Mouse (Mus musculus) bone marrow, adult 2 months (tissue): ENCODE data around the gene Reep6. TPM values are rescaled to one million over a fixed set of nuclear protein-coding genes. Genes with fewer than 3 reads are reported as not detected.

ENCODE experiments used
- H3K27ac ChIP-seq: fragments of 200-500 bp; 2 replicates; pipeline ENCODE4 v1.5.1; 2012; ENCODE audit warnings: low read depth, mild to moderate bottlenecking, control low read depth, inconsistent platforms, low read length; ENCODE audit not compliant: control insufficient read depth, poor library complexity, insufficient read depth
- H3K4me1 ChIP-seq: fragments of 200-500 bp; 2 replicates; pipeline ENCODE4 v1.6.1; 2011; ENCODE audit warnings: low read length; ENCODE audit not compliant: control insufficient read depth, insufficient read depth
- H3K4me3 ChIP-seq: fragments of 200-500 bp; replicated peaks from 2 replicates; pipeline ENCODE3; 2011; ENCODE audit warnings: mild to moderate bottlenecking, low read depth, low read length, control low read depth; ENCODE audit not compliant: control insufficient read depth
- CTCF ChIP-seq: fragments of 200-500 bp; IDR thresholded peaks from 2 replicates; pipeline ENCODE4 v1.5.1; 2011; ENCODE audit warnings: low read length, control low read depth; ENCODE audit not compliant: control insufficient read depth, insufficient read depth
- POLR2A ChIP-seq: fragments of 200-500 bp; IDR thresholded peaks from 2 replicates; pipeline ENCODE4 v1.6.1; 2011; ENCODE audit warnings: low read depth, mild to moderate bottlenecking, control low read depth, low read length, borderline replicate concordance; ENCODE audit not compliant: control insufficient read depth
- WGBS: fragments of 180-500 bp; shearing (Covaris S2); methylation state at CpG from one replicate; pipeline ENCODE4 v1.1.7; 2018; 5-methylcytosine and 5-hydroxymethylcytosine counted together
- polyA plus RNA-seq: library from polyadenylated mRNA; stranded (reverse); fragments of >200 nt; gene quantifications from 2 replicates; pipeline ENCODE4 v1.2.4, GENCODE M21; 2011; ENCODE audit warnings: low replicate concordance; ENCODE audit not compliant: missing spikeins, insufficient read depth, insufficient read length

Reep6 gene
- polyA plus RNA-seq, 1 experiment, result 6.5 TPM

DNA sequence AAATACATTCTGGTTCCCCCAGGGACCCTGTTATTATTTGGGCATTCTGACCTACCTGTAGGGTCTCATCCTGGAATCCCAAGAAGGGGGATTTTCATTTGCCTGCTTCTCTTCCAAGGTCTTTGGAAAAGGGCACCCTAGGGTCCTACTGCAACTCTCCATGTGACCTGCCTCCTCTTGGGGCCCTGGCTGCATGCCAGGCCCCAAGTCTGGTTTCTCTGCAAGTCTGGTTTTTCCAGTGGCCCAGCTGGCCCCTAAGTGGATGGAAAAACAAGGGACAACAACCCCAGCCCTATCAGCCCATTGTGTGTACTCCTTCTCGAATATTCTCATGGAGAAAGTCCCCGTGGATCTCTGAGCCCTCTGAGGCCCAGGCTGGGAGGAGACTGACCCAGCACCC lies 1.1 kb downstream of the Reep6 start:
- no peaks in the 10 kb centered on the region; the same call in none of the 2 replicates for H3K4me1 ChIP-seq
- H3K4me3 ChIP-seq, result no peak overlapping the region
- TF ChIP-seq CTCF (no peak), POLR2A (no peak)
- H3K27ac ChIP-seq, result 0 out of 2 replicates have a peak overlapping the region, but pooled peaks have one; percentile 4
- 76% methylated on average over 2 of the region's 2 CpGs for WGBS

DNA sequence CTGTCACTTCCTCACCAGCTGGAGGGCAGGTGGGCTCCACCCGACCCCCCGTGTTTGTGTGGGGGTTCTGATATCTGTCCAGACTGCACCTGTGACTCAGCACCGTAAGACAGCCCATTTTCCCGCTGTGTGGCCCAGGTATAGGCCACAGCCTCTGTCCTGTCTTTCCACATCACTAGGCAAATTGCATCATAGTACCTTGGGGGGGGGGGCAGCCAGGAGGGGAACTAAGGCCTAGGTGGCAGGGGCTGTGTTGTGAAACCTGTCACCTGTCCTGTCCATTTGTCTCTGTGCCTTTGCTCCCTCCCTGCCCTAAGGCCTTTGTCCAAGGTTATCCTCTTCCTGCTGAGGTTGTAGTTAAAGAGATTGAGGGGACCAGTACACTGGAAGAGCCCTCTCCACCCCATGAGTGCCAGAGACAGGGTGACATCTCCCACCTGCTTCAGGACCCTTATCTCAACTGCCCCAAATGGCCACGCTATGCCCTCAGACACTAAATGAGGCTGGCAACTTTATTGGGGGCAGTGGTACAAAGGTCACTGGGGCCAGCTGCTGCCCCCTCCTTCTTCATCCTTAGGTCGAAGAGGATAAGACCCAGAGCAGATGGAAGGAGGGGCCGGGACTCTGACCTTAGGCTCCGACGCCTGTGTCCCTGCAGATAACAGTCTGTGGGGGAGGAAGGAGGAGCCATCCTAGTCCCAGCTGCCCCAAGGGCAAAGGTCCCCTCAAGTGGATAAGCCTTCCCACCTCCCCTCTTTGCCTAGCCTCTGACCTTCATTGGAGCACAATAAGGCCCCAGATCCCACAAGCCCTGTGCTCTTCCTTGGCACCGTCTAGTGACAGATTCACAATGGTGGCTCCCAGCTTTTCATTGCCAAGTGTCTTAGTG lies 2.1 kb downstream of the Reep6 start:
- Histone ChIP-seq H3K27ac (peak overlapping the region; percentile 67), H3K4me3 (no peak overlapping the region), H3K4me1 (no peaks in the 10 kb centered on the region; the same call in none of the 2 replicates)
- TF ChIP-seq POLR2A (no peak), CTCF (no peak)
- 49% methylated on average over 10 of the region's 10 CpGs for WGBS

DNA sequence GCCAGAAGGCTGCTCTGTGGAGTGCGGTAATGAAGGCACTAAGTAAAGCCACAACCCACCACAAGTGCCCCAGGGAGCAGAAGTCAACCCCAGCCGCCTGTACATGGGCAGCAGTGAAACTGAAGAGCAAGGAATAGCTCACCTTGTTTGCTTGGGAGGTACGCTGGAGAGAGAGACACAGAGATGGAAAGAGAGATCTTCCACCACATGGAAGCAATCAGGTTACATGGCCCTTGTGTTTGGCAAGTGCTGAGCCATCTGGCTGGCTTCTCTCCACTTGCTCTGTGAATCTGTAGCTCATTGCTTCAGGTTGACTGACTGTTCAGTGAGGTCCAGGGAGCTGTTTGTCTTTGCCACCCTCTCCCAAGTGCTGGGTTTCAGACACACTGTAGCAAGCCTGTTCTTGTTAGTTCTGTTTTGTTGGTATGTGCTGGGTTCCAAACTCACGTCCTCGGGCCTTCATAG lies 2.8 kb downstream of the Reep6 start:
- peak overlapping the region; percentile 49 for H3K27ac ChIP-seq
- no peaks in the 10 kb centered on the region; the same call in none of the 2 replicates for H3K4me1 ChIP-seq
- TF ChIP-seq CTCF, result no peak
- no peak overlapping the region for H3K4me3 ChIP-seq
- 73% methylated on average over 5 of the region's 5 CpGs for WGBS

DNA sequence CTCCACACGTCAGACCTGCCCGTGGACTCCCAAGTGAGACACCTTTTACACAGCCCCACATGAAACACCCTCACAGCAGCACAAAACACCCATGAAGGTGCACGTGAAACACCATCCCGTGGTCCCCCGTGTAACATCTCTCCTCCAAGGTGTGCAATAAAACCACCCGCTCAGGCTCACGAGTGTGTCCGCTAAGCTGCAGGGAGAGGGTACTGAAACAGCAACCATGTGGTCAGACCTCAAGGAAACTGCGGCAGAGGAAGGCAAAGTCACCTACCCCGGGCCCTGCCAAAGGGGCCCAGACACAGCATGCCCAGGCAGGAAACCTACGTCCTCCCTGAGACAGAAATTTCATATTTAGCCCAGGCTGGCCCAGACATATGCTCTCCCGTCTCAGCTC lies 6.5 kb downstream of the Reep6 start:
- Histone ChIP-seq H3K4me1 (peaks cover 3% of the 10 kb centered on the region), H3K4me3 (no peak overlapping the region), H3K27ac (no peak overlapping the region)
- WGBS, result 59% methylated on average over 12 of the region's 12 CpGs
- TF ChIP-seq CTCF (no peak), POLR2A (no peak)

DNA sequence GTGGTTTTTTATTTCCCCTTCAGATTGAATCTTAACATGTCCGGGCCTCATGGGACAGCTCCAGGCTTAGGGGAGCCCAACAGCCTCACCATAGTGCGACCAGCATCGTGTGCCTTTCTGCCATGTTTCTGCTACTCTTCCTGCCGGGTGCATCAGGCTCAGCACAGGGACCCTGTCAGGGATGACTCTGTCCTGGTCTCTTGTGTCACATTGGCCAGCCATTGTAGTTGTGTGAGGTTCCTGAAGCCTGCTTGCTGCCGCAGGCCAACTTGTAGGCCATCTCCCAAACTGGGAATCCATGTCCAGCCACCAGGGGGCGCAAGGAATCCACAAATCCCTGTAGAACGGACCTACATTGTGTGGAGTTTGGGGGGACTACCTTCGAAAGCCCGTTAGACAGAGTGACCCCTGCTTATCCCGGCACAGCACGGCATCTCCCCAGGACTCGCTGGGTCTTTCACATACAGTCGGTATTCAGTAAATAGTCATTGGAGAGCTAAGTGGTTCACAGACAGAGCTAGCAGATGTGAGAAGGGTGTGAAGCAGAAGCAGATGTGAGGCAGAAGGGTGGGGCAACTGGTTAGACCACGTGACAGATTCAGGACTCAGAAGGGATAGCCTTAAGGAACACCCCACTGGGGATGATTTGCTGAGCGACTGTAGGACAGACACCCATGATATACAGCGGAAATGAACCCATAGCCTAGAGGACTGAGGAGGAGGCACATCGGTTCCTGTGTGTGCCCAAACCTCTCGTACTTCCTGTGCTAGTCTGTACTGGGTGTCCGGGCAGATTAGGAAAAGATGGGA lies 10.4 kb downstream of the Reep6 start:
- Histone ChIP-seq H3K4me3 (no peak overlapping the region), H3K4me1 (peaks cover 6% of the 10 kb centered on the region; the same call in 1 of the 2 replicates)
- WGBS, result 15% methylated on average over 19 of the region's 19 CpGs

DNA sequence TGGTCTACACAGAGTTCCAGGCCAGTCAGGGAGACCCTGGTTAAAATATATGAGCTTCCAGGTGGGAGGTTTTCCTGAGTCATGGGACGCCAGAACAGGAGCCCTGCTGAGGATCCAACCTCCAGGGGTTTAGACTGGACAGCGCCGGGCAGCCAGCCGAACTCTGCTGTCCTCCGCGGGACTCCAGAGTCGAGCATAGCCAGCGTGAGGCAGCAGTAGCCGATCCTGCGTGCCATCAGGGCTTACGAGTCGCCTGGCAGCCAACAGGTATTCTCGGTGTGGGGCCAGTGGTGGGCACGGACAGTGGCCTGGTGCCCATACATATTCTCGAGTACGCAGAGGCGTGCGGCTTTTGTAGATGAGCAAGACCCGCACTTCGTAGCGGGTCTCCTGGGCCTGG lies 11.3 kb downstream of the Reep6 start:
- Histone ChIP-seq H3K4me3 (no peak overlapping the region), H3K27ac (no peak overlapping the region; the same call in 1 of the 2 replicates), H3K4me1 (peaks cover 6% of the 10 kb centered on the region; the same call in 1 of the 2 replicates)
- TF ChIP-seq CTCF (no peak), POLR2A (no peak)
- 56% methylated on average over 21 of the region's 21 CpGs for WGBS

More for the DNA sequence above, 10.4 kb downstream of the Reep6 start:
- no peak overlapping the region for H3K27ac ChIP-seq
- TF ChIP-seq CTCF (peak; percentile 92), POLR2A (no peak)

DNA sequence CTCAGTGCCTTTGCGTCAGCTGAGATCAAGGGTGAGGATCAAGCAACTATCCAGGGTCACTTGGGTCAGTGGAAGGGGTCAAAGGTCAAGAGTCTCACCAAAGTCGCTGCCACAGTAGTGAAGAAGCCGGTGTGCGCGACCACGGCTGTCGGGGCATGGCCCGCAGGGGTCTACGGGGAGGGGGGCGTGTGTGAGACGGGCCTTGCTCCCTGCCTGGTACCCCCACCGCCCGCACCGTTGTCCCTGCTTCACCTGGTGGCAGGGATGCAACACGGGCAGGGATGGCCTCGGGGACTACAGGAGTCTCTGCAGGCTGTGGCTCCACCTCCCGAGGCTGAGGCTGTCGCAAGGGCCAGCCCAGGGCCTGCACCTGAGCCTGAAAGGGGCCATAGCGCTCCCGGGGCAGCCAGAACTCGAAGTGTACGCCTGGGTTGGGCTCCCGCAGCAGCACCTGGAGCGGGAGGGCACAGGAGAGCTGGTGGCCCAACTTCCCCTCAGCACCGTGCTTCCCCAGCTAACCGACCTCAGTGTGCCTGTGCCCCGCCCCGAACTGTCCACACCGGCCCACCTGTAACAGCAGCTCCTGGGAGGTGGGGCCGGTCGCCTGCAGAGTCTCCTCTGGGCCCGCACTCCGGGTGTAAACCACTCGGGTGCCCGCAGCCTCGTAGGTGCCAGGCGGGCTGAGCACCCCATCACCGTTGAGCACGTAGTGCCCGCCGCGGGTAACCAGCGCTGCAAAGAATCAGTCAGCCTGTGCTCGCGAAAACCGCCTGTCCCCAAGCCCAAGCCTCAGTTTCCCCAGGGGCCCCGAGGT lies 11.9 kb downstream of the Reep6 start:
- H3K27ac ChIP-seq, result no peak overlapping the region; the same call in 1 of the 2 replicates
- no peak for TF ChIP-seq POLR2A
- TF ChIP-seq CTCF, result no peak
- WGBS, result 10% methylated on average over 47 of the region's 47 CpGs
- no peak overlapping the region for H3K4me3 ChIP-seq
- peaks cover 6% of the 10 kb centered on the region; the same call in 1 of the 2 replicates for H3K4me1 ChIP-seq

DNA sequence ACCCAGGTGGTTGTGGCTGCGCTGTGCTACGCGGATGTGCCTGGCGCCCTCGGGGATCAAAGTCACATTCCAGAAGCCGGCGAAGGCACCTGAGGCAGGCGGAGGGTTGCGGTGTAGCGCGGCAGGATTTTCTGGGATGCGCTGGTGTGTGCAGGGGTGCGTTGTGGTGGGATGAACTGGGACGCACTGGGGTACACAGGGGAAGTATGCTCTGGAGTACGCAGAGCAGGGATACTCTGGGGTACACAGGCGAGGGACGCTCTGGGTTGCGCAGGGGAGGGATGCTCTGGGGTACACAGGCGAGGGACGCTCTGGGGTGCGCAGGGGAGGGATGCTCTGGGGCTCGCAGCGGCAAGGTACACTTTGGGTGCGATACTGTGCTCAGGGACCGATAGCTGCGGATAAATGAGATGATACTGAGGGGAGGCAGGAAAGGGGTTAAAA lies 12.6 kb downstream of the Reep6 start:
- TF ChIP-seq CTCF, result no peak
- TF ChIP-seq POLR2A, result no peak
- Histone ChIP-seq H3K27ac (no peak overlapping the region), H3K4me1 (peaks cover 6% of the 10 kb centered on the region; the same call in 1 of the 2 replicates), H3K4me3 (no peak overlapping the region)
- WGBS, result 7% methylated on average over 26 of the region's 26 CpGs
